Mouse (Mus musculus): ENCODE measurements around the gene Gm10354. TPM values are rescaled to one million over a fixed set of nuclear protein-coding genes. Genes with fewer than 3 reads are reported as not detected.
"Not testable (repeated sequence)": the region's sequence is repeated elsewhere in the genome, so short reads cannot be mapped to it uniquely, and the experiment has no call there.

The Gm10354 gene
- polyA plus RNA-seq, 1 experiment = not detected

GRCm38 (mm10) chr5:14955928-14956706 is 22.6 kb downstream of the Gm10354 start:
- not testable (repeated sequence) for DNase-seq (ENCODE audit: low read depth)

GRCm38 (mm10) chr5:14953587-14953986 is 25.1 kb downstream of the Gm10354 start:
- DNase-seq (ENCODE audit: low read depth) = not testable (repeated sequence)

- not testable (repeated sequence) for DNase-seq (ENCODE audit: low read depth)
These were observed 26.0 kb downstream of the Gm10354 start for GRCm38 (mm10) chr5:14952749-14953148.

- DNase-seq (ENCODE audit: low read depth) = not testable (repeated sequence)
These were observed 26.9 kb downstream of the Gm10354 start for GRCm38 (mm10) chr5:14951822-14952221.

- peak; percentile 8 for DNase-seq (ENCODE audit: low read depth)
These were observed 31.1 kb downstream of the Gm10354 start for GRCm38 (mm10) chr5:14947482-14948198.

- DNase-seq (ENCODE audit: low read depth) = not testable (repeated sequence)
These were observed 33.2 kb downstream of the Gm10354 start for GRCm38 (mm10) chr5:14945524-14945923.

GRCm38 (mm10) chr5:14941043-14941442 is 37.7 kb downstream of the Gm10354 start:
- DNase-seq (ENCODE audit: low read depth) = not testable (repeated sequence)

GRCm38 (mm10) chr5:14938329-14938728 is 40.4 kb downstream of the Gm10354 start, which contains the start of gene Speer4e:
Gene Speer4e (minus strand): TSS chr5:14938429.
- DNase-seq (ENCODE audit: low read depth) = not testable (repeated sequence)

- DNase-seq (ENCODE audit: low read depth) = not testable (repeated sequence)
These were observed 45.0 kb downstream of the Gm10354 start for GRCm38 (mm10) chr5:14933721-14934120.

GRCm38 (mm10) chr5:14927047-14927446 is 51.7 kb downstream of the Gm10354 start:
- peak; percentile 1 for DNase-seq (ENCODE audit: low read depth)

Other genes with a start within 250 kb of the Gm10354 start
- gene Gm9758, start 64.0 kb downstream of the Gm10354 start, polyA plus RNA-seq (2012; rRNA removed) = not detected in 2 replicates
- gene Speer4e, start 40.5 kb downstream of the Gm10354 start, polyA plus RNA-seq (2012; rRNA removed) = not detected in 2 replicates
- gene Gm17019, start 54.1 kb upstream of the Gm10354 start, polyA plus RNA-seq (2012; rRNA removed) = not detected in 2 replicates